Mouse (Mus musculus): Measurements from ENCODE around the gene Il15ra.

- TF ChIP-seq CTCF (IDR thresholded peaks at IDR 0.05; ENCODE audit: control insufficient read depth, insufficient read depth, insufficient read length) (no peak), MAX (IDR thresholded peaks at IDR 0.05) (no peak), MYOG (IDR thresholded peaks at IDR 0.05; ENCODE audit: control insufficient read depth, extremely low read depth, insufficient read length) (no peak), FOSL1 (IDR thresholded peaks at IDR 0.05; ENCODE audit: insufficient read depth, low read length, poor library complexity, severe bottlenecking) (no peak), CEBPB (IDR thresholded peaks at IDR 0.05; ENCODE audit: low read depth) (no peak), MYOD1 (IDR thresholded peaks at IDR 0.05; ENCODE audit: control insufficient read depth, insufficient read length, low read depth) (no peak)
These were observed 30.8 kb downstream of the Il15ra start for GRCm38 (mm10) chr2:11735853-11736252.
